Mouse (Mus musculus) embryonic facial prominence, embryonic 10.5 days (tissue): Measurements from ENCODE around the gene Med12l. TPM values are rescaled to one million over a fixed set of nuclear protein-coding genes. Genes with fewer than 3 reads are reported as not detected.

Source experiments
- DNase-seq: peaks from one replicate; pipeline ENCODE4 v3.0.0-alpha.2; 2017; ENCODE audit warnings: low spot score
- H3K27ac ChIP-seq: fragments of 300-500 bp; sonication (generic); replicated peaks from 2 replicates; pipeline ENCODE4 v1.5.1; 2016; ENCODE audit warnings: mild to moderate bottlenecking
- H3K27me3 ChIP-seq: fragments of 300-500 bp; sonication (generic); replicated peaks from 2 replicates; pipeline ENCODE4 v1.6.1; 2016; ENCODE audit warnings: low read depth, mild to moderate bottlenecking; ENCODE audit not compliant: poor library complexity, severe bottlenecking
- H3K36me3 ChIP-seq: fragments of 300-500 bp; sonication (generic); replicated peaks from 2 replicates; pipeline ENCODE4 v1.6.1; 2016; ENCODE audit warnings: mild to moderate bottlenecking, moderate library complexity
- H3K4me1 ChIP-seq: fragments of 300-500 bp; sonication (generic); 2 replicates; pipeline ENCODE4 v1.6.1; 2016
- H3K4me3 ChIP-seq: fragments of 300-500 bp; sonication (generic); 2 replicates; pipeline ENCODE4 v1.5.1; 2016; ENCODE audit warnings: mild to moderate bottlenecking, moderate library complexity
- H3K9me3 ChIP-seq: fragments of 300-500 bp; sonication (generic); 2 replicates; pipeline ENCODE4 v1.6.1; 2016; ENCODE audit warnings: mild to moderate bottlenecking
- WGBS: fragments of 180-500 bp; shearing (Covaris S2); methylation state at CpG from one replicate; pipeline ENCODE4 v1.1.7; 2016; 5-methylcytosine and 5-hydroxymethylcytosine counted together
- polyA plus RNA-seq: library from polyadenylated mRNA; unstranded; fragments of >200 nt; fragmentation: Nextera tagmentation; extraction: Ambion mirVana; gene quantifications from 2 replicates; pipeline ENCODE4 v1.2.1, GENCODE M21; 2016

The Med12l gene
- polyA plus RNA-seq: 2.0 and 2.6 TPM in 2 replicates

DNA sequence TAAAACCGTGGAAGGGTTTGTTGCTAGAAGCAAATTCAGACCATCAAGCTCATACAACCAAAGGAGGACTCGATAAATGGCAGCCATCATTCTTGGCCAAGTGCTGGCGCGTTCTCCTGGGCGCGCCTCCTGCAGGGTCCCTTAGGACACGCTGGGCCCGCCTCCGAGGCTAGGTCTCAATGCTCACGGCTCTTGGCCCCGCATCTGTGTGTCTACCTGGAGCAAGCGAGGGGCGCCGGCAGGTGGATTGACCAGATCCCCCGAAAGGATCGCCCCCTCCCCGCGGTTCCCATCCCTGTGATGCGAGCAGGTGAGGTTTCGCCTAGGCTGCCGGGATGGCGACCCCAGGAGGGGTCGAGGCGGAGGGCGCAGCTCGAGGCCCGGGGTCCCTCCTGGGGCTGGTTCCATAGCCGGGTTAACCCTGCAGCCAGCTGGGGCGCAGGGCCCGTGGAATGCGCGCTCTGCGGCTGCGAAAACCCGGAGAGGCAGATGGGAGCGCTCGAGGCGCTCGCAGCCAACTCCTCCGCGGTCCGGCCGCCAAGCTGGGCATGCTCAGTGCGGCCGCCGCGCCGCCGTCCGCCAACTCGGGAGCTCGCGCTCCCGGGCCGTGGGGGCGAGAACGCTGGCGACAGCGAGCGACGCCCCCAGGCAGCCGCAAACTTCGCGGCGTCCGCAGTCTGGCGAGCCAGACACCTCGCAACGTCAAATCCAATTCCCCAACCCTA is at the start of gene Med12l:
Med12l (plus strand) TSS at position 555 of the 725 bp plus-strand sequence.
- peaks cover 23% of the 10 kb centered on the region for H3K4me1 ChIP-seq
- DNase-seq: no peak
- peak within 1 kb of the TSS; percentile 91 for H3K27ac ChIP-seq
- H3K9me3 ChIP-seq: no peaks in the 10 kb centered on the region
- H3K36me3 ChIP-seq: no peaks in the 10 kb centered on the region
- peak within 1 kb of the TSS; percentile 81 for H3K4me3 ChIP-seq
- WGBS: under 1% methylated on average over 69 of the region's 69 CpGs
- H3K27me3 ChIP-seq: peaks cover 54% of the 10 kb centered on the region

GRCm38 (mm10) chr3:58961166-58961565 is 44.5 kb upstream of the Med12l start:
- H3K4me1 ChIP-seq: no peaks in the 10 kb centered on the region
- WGBS: 94% methylated on average over 1 of the region's 1 CpGs
- no peak overlapping the region for H3K4me3 ChIP-seq
- no peaks in the 10 kb centered on the region for H3K27me3 ChIP-seq
- no peak for DNase-seq
- H3K9me3 ChIP-seq: no peaks in the 10 kb centered on the region
- no peak overlapping the region for H3K27ac ChIP-seq
- H3K36me3 ChIP-seq: no peaks in the 10 kb centered on the region

- H3K27ac ChIP-seq: no peak overlapping the region
- H3K27me3 ChIP-seq: no peaks in the 10 kb centered on the region
- no peaks in the 10 kb centered on the region for H3K4me1 ChIP-seq
- no peaks in the 10 kb centered on the region for H3K36me3 ChIP-seq
- DNase-seq: no peak
- H3K4me3 ChIP-seq: no peak overlapping the region
- 79% methylated on average over 1 of the region's 1 CpGs for WGBS
- H3K9me3 ChIP-seq: 0 out of 2 replicates have a peak, but pooled peaks cover 3% of the 10 kb centered on the region
These were observed 28.2 kb upstream of the Med12l start for GRCm38 (mm10) chr3:58977413-58977812.

DNA sequence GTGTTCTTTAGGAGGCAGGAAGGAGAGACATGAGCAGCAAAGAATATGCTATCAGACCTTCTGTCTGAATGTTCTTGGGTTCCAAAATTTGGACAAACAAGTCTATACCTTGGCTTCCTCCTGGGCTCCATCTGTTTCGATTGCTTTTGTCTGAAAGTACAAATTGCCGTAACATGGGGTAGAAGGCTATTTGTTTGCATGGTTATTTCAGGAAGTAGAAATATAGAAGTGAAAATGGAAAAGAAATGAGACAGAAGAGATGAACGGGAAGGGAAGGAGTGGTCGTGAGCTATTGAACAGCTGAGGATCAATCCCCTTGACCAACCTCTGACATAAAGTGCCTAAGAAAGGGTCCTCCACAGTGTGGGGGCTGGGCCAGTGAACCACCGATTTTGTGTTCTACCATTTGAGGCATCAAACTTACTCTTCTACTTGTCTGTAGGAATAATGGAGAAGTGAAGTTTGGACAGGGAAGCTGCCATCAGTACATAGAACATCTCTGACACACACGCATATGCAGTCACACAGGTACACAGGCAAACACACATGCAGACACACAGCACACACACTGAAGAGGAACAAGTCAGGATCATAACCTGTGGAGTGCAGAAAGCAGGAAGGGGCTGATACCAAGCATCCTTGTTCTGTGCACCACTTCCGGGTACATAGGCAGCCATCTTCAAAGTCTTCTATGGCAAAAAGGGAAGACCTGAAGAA is 27.6 kb upstream of the Med12l start:
- H3K27ac ChIP-seq: no peak overlapping the region
- peaks cover 3% of the 10 kb centered on the region for H3K4me1 ChIP-seq
- no peak overlapping the region for H3K4me3 ChIP-seq
- no peaks in the 10 kb centered on the region for H3K27me3 ChIP-seq
- H3K9me3 ChIP-seq: 0 out of 2 replicates have a peak, but pooled peaks cover 3% of the 10 kb centered on the region
- no peaks in the 10 kb centered on the region for H3K36me3 ChIP-seq
- WGBS: 90% methylated on average over 7 of the region's 7 CpGs
- no peak for DNase-seq

DNA sequence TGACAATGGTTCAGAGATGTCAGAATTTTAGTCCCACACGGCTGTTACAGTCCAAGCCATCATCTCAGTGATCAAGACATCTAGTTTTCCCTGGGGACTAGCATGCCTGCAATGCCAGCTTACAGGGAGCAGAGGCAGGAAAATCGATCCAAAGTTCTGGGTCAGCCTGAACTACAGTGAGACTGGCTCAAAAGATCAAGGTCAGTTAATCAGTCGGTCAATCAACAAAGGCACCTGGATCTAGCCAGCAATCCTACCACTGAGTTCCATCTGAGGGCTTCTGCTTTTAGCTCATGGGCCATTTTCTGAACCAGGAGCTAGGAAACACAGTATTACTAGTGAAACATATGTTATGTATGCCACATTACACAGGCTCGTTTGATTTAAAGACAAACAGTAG is 25.0 kb upstream of the Med12l start:
- no peaks in the 10 kb centered on the region for H3K9me3 ChIP-seq
- H3K36me3 ChIP-seq: no peaks in the 10 kb centered on the region
- H3K4me3 ChIP-seq: no peak overlapping the region
- H3K4me1 ChIP-seq: peaks cover 4% of the 10 kb centered on the region
- no peak overlapping the region for H3K27ac ChIP-seq
- WGBS: 72% methylated on average over 4 of the region's 4 CpGs
- H3K27me3 ChIP-seq: peaks cover 5% of the 10 kb centered on the region; the same call in 1 of the 2 replicates
- DNase-seq: no peak

DNA sequence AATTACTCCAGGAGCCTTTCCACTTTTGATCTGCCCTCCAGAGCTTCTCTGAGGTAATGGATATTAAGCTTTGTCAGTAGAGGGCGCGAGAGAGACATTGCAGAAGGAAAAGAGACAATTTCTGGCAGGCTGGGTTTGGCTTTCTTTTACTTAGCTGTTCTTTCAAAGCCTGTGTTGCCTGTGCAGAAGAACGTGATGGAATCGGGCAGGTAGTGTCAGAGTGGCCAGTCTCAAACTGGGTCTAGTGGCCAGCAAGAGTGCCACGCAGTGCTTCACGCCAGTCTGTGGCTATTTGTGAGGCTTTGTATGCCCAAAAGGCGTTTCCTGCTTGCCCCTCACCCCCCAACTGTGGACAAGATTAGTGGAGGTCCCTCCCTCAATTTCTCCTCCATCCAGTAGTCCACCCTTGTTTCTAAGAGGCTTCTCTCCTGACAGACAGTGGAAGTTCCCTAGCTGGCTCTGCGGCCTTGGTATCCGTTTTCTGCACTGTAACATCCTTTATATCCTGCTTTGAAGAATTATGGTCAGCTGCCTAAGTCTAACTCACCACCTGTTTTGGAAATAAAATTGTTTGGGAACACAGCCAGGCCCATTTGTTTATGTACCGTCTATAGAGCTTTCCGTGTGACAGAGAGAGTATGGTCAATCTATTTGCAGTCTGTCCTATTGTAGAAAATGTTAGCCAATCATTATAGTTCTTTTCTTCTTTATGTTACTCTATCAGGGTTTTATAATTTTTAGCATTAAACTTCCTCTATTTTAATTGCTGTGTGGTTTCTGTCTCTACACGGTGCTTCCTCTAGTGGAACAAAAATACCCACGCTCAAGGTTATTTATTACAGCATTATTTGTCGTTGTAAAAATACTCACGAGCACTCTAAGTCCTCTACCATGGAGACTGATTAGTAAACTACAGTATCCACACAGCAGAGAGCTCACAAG is 22.5 kb upstream of the Med12l start:
- H3K27ac ChIP-seq: no peak overlapping the region

GRCm38 (mm10) chr3:58983838-58984598 is 21.6 kb upstream of the Med12l start:
- Histone ChIP-seq H3K4me1 (peaks cover 4% of the 10 kb centered on the region), H3K4me3 (no peak overlapping the region), H3K27me3 (peaks cover 18% of the 10 kb centered on the region), H3K27ac (no peak overlapping the region), H3K36me3 (no peaks in the 10 kb centered on the region), H3K9me3 (no peaks in the 10 kb centered on the region)
- no peak for DNase-seq
- WGBS: 87% methylated on average over 15 of the region's 15 CpGs

More for the DNA sequence above, 22.5 kb upstream of the Med12l start:
- H3K4me1 ChIP-seq: peaks cover 4% of the 10 kb centered on the region
- H3K36me3 ChIP-seq: no peaks in the 10 kb centered on the region
- H3K4me3 ChIP-seq: 0 out of 2 replicates have a peak overlapping the region, but pooled peaks have one; percentile 13
- H3K9me3 ChIP-seq: no peaks in the 10 kb centered on the region
- peaks cover 18% of the 10 kb centered on the region for H3K27me3 ChIP-seq
- peak; percentile 43 for DNase-seq
- WGBS: 58% methylated on average over 15 of the region's 15 CpGs

DNA sequence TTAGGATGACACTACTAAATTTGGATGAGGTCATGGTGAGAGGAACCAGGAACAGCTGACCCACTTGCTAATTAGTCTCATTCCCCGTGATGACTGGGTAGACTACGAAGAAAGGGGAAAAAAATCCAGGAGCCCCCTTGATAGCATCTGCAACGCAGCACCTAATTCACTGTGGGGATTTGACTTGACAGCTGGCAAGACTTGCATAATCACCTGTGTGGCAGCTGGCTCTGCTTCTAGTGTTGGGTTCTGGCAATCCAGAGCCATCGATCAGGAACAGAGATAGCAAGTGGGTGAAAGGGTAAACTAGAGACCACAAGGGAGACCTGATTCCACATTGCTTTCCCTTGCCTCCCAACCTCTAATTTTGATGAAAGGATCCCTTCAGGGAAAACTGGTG is 19.8 kb upstream of the Med12l start:
- DNase-seq: no peak
- Histone ChIP-seq H3K4me1 (peaks cover 9% of the 10 kb centered on the region), H3K9me3 (no peaks in the 10 kb centered on the region), H3K36me3 (no peaks in the 10 kb centered on the region), H3K4me3 (no peak overlapping the region), H3K27ac (no peak overlapping the region), H3K27me3 (peaks cover 18% of the 10 kb centered on the region)
- 65% methylated on average over 4 of the region's 4 CpGs for WGBS

DNA sequence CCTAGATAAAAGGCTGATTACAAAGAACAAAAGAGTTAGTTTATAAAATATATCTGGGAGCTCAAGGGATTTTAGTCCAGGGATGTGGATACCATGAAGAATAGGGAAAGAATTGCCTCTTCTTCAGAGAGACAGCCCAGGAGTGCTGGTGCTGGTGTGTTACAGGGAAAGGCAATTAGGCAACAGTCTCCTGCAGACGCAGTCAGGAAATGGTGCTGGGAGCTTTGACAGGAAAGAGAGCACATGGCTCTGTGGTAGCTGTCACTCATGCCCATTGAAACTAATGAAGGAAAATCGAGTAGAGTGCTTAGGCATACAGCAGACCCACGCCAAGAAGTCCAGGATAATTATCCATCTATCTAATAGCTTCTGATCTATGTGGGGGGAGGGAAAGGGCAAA is 16.3 kb upstream of the Med12l start:
- Histone ChIP-seq H3K27me3 (peaks cover 18% of the 10 kb centered on the region), H3K36me3 (no peaks in the 10 kb centered on the region), H3K9me3 (no peaks in the 10 kb centered on the region), H3K4me3 (no peak overlapping the region), H3K4me1 (peaks cover 5% of the 10 kb centered on the region; the same call in 1 of the 2 replicates), H3K27ac (no peak overlapping the region)
- DNase-seq: no peak
- 24% methylated on average over 3 of the region's 3 CpGs for WGBS

GRCm38 (mm10) chr3:58990556-58990955 is 15.1 kb upstream of the Med12l start:
- Histone ChIP-seq H3K4me1 (peaks cover 5% of the 10 kb centered on the region; the same call in 1 of the 2 replicates), H3K27ac (no peak overlapping the region), H3K36me3 (no peaks in the 10 kb centered on the region), H3K4me3 (no peak overlapping the region), H3K9me3 (no peaks in the 10 kb centered on the region), H3K27me3 (peaks cover 14% of the 10 kb centered on the region)
- no peak for DNase-seq
- 63% methylated on average over 3 of the region's 3 CpGs for WGBS

DNA sequence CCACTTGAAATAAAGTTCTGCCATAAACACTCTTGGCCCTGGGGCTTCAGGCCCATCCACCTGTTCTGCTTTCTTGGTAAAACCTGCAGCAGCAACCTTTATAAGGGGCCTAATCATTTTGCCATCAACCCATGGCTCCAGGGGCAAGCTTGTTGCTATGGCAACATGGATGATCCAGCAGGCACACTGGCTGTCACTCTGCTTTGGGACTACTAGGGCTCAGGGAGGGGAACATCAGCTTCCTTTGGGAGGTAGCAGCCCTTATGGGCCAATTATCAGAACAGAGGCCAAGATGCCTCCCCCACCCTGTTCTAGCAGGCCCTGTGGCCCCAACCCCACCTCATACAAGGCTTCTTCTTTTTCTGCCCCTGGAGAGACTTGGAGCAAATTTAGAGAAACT is 13.5 kb upstream of the Med12l start:
- DNase-seq: no peak

More for the DNA sequence above, 13.5 kb upstream of the Med12l start:
- Histone ChIP-seq H3K9me3 (no peaks in the 10 kb centered on the region), H3K4me1 (peaks cover 5% of the 10 kb centered on the region; the same call in 1 of the 2 replicates), H3K36me3 (no peaks in the 10 kb centered on the region), H3K27me3 (no peaks in the 10 kb centered on the region; the same call in 1 of the 2 replicates), H3K27ac (no peak overlapping the region), H3K4me3 (no peak overlapping the region)
